Mouse (Mus musculus): ENCODE measurements around the gene March9.

DNA sequence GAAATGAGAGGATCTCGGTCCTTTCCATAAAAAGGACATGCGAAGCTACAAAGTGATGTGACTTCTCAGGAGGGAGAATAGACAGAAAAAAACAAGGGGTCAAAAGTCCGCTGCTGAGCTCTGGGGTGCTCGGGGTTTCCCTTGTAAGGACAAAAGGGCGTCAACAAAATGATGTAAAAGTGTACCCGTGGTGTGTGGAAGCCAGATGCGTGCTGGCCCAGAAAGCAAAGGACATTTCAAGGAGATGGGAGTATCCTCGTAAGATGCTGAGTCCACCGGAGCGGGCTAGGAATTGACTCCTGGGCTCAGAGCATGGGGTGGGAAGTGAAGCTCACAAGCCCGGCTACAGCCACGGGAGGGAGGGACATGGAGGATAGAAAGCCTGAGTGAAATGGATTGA is 22.3 kb downstream of the March9 start:
- TF ChIP-seq CTCF (IDR thresholded peaks at IDR 0.05; ENCODE audit: low read depth) (no peak), EP300 (IDR thresholded peaks at IDR 0.05; ENCODE audit: low read depth) (no peak)

Data from heart, postnatal 0 days (tissue).